Mouse (Mus musculus) olfactory bulb, adult 2 months (tissue): ENCODE measurements at regions not wholly inside any gene's neighbourhood (a gene's known extent, or its start where the extent isn't known, plus 50 kb on each side); places are given as distances from the start of the nearest gene placed in this dataset.

Experiments
- H3K27ac ChIP-seq: fragments of 200-500 bp; 2 replicates; pipeline ENCODE4 v1.5.1; 2012; ENCODE audit warnings: low read depth, low read length; ENCODE audit not compliant: insufficient read depth
- H3K4me1 ChIP-seq: fragments of 200-500 bp; 2 replicates; pipeline ENCODE4 v1.6.1; 2012; ENCODE audit warnings: low read length; ENCODE audit not compliant: control insufficient read depth, insufficient read depth
- H3K4me3 ChIP-seq: fragments of 200-500 bp; 2 replicates; pipeline ENCODE4 v1.5.1; 2012; ENCODE audit warnings: mild to moderate bottlenecking, low read depth, low read length, moderate library complexity; ENCODE audit not compliant: insufficient read depth
- CTCF ChIP-seq: fragments of 200-500 bp; IDR thresholded peaks from 2 replicates; pipeline ENCODE4 v1.5.1; 2012; ENCODE audit warnings: low read depth, mild to moderate bottlenecking, low read length, moderate library complexity; ENCODE audit not compliant: insufficient read depth
- POLR2A ChIP-seq: fragments of 200-500 bp; IDR thresholded peaks from 2 replicates; pipeline ENCODE4 v1.6.1; 2012; ENCODE audit warnings: mild to moderate bottlenecking, low read depth, low read length, moderate library complexity; ENCODE audit not compliant: insufficient read depth
- whole genome bisulfite sequencing: fragments of 180-500 bp; shearing (Covaris S2); methylation state at CpG from one replicate; pipeline ENCODE4 v1.1.7; 2018; 5-methylcytosine and 5-hydroxymethylcytosine counted together

DNA sequence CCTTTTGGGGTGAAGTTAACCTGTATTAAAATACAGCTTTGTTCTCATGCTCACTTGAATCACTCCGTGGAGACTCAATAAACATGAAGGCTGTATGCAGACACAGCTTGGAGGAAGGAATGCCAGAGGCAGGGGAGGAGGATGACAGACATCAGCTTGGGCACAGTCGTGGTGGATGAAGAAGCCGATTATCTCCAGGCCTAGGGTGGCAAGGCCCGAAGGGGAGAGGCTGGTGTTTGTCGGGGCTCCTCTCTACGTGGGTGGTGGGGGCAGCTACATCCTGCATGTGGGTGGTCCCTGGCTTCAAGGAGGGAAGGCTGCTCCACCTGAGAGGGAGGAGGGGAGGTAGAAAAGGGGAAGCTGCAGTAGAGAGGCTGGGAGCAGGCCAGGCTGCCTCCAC lies 163.4 kb upstream of the Arl4c start:
- TF ChIP-seq POLR2A (no peak), CTCF (no peak)
- WGBS = 76% methylated on average over 6 of the region's 6 CpGs
- Histone ChIP-seq H3K27ac (no peak overlapping the region), H3K4me3 (no peak overlapping the region), H3K4me1 (no peaks in the 10 kb centered on the region)

DNA sequence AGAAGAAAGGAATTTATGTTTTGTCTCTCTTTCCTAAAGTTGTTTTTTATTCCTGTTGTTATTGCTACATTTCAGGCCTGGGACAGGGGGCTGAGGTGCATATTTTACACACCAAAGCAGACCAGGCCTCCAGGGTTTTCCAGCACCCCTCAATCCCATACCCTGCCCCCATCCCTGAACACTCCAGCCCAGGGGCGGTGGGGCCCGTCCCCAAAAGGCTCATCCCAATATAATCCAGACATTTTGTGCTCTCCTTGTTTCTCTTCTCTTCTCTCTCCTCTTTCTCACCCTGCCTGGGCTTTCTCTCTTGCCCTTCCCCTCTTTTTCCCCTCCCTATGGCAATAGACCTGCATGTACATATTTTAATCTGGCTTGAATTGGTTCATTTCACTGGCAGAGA lies 164.6 kb upstream of the Arl4c start:
- TF ChIP-seq CTCF = no peak
- no peak for TF ChIP-seq POLR2A
- 96% methylated on average over 2 of the region's 2 CpGs for WGBS
- H3K27ac ChIP-seq = no peak overlapping the region
- no peaks in the 10 kb centered on the region for H3K4me1 ChIP-seq
- no peak overlapping the region for H3K4me3 ChIP-seq

DNA sequence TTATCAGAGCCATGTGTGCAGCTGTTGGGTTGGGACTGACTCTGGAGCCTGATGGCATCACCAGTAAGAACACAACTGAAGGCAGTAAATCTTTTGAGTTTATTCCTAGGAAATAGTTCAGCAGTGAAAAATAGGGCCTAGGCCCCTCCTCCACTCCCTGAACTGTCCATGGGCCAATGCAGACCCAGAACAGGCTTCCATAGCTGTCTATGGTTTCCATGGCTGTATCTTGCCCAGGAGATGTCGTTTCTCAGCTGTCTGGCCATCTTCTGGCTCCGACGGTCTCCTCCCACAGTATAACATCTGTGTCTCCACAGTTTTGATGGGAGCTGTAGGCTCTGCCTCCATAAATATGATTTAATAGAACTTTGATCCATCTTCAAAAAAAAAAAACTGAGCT lies 165.1 kb upstream of the Arl4c start:
- TF ChIP-seq CTCF (no peak), POLR2A (no peak)
- no peak overlapping the region for H3K4me3 ChIP-seq
- no peak overlapping the region for H3K27ac ChIP-seq
- H3K4me1 ChIP-seq = no peaks in the 10 kb centered on the region
- WGBS = 92% methylated on average over 3 of the region's 3 CpGs

DNA sequence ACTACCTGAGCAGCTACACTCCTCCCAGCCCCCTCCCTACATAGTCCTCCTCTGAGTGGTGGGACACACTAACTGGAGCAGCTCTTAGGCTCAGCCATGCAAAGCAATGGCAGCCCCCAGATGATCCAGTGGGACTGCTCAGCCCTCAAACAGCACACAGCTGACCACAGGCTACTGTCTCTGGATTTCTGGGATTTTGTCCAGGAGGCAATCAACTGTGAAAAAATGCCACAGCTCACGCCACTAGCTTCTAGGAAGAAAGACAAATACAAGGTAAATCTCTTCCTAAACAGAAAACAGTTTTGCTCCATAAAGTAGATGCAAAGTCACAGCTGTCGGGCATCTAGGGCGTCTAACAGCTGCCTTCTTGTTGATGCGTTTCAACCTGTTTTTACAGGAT lies 167.9 kb upstream of the Arl4c start:
- 75% methylated on average over 4 of the region's 4 CpGs for WGBS
- Histone ChIP-seq H3K27ac (no peak overlapping the region), H3K4me3 (no peak overlapping the region), H3K4me1 (no peaks in the 10 kb centered on the region)
- TF ChIP-seq POLR2A (no peak), CTCF (no peak)

DNA sequence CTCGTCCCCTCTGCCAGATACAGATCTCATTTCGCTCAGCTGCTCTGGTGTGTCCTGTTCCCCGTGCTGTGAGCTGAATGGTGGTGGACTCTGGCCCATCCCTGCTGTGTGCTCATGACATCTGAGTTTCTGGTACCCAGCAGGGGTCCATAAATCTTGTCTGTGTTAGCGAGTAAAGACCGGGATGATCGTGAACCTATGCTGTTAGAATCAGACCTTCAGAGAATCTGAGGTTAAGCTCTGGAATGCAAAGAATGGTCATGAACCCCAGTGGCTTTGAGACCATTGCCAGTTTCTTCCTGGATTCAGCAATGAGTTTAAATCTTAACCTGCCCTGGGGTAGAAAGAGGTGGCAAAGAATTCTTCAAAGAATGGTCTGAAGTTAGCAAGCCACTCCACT lies 173.3 kb upstream of the Arl4c start:
- 88% methylated on average over 6 of the region's 6 CpGs for WGBS

DNA sequence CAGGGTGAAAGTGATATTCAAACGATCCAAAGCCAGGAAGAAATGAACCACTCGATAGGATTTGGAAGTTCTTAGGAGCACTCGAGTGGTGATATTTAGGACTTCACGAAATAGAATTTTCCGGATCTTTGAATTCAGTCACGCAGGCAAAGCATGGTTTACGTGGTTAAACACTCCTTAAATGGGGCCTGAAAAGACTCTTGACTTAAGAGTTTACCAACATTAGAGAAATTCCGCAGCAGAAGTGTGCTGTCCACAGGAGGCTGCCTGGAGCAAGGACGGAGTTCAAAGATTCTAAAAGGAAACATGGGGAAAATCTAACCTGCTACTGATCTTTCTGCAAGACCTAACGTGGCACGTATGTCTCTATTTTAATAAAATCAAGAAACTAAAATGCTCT lies 175.4 kb upstream of the Arl4c start:
- no peaks in the 10 kb centered on the region for H3K4me1 ChIP-seq
- 95% methylated on average over 11 of the region's 11 CpGs for WGBS
- no peak overlapping the region for H3K4me3 ChIP-seq
- H3K27ac ChIP-seq = no peak overlapping the region
- TF ChIP-seq CTCF (no peak), POLR2A (no peak)

More for the DNA sequence above, 173.3 kb upstream of the Arl4c start:
- TF ChIP-seq CTCF (no peak), POLR2A (no peak)
- Histone ChIP-seq H3K4me3 (no peak overlapping the region), H3K4me1 (no peaks in the 10 kb centered on the region), H3K27ac (no peak overlapping the region)

DNA sequence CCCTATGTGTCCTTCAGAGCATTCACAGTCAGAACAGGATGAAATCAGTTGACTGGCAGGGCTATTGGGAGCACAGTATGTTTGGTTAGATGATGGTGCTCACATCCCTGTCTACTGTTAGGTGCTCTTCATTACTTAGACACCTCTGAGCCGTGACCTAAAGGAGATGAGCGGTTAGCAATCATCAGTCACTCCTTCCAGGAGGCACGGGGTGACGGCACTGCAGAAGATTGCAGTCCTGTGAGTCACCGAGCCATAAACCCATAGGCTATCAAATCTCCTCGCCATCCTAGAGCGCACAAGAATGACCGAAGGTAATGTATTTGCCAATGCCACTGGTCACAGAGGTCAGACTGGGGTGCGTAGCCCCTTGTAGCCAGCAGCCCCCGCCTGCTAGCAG lies 176.8 kb upstream of the Arl4c start:
- no peak overlapping the region for H3K4me3 ChIP-seq
- H3K27ac ChIP-seq = no peak overlapping the region
- 95% methylated on average over 10 of the region's 10 CpGs for WGBS
- no peaks in the 10 kb centered on the region for H3K4me1 ChIP-seq
- TF ChIP-seq POLR2A = no peak
- no peak for TF ChIP-seq CTCF

DNA sequence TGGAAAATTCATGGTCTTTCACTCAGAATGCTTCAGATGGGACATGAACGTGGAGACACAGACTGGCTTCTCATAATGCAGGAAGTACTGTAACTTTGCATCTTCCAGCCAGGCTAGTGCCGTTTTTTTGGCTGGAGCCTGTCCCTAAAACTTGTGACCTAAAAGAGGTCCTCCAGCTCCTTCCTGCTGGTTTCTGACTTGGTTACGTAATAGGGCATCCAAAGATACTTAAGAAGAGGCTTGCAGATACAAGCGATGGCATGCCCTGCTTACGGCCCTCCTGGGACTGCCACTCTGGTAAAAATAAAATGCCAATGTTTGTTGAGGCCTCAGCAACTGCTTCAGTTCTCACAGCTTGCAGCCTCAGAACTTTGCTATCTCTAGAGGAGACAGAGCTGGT lies 177.3 kb upstream of the Arl4c start:
- no peak for TF ChIP-seq POLR2A
- Histone ChIP-seq H3K4me1 (no peaks in the 10 kb centered on the region), H3K4me3 (no peak overlapping the region), H3K27ac (no peak overlapping the region)
- 93% methylated on average over 5 of the region's 5 CpGs for WGBS

DNA sequence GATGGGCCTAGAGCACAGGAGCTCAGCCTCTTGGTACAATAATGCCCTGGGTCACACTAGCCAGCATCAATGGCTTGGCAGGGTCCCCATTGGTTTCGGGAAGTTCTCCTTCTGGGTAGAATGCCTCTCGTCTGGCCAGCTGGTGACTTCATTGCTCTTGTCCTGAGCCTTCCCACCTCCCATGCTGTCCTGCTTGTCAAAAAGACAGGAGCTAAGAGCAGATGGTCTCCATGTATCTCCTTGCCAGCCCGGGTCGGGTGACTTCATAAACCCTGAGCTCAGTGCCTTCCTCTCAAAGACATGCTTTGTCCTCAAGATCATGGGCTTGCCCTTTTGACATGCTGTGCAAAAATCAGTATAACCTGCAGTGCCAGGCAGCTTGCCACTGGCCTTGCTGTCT lies 179.2 kb upstream of the Sh3bp4 start:
- H3K4me1 ChIP-seq = no peaks in the 10 kb centered on the region
- TF ChIP-seq POLR2A = no peak
- H3K27ac ChIP-seq = no peak overlapping the region
- no peak overlapping the region for H3K4me3 ChIP-seq
- WGBS = 94% methylated on average over 4 of the region's 4 CpGs

DNA sequence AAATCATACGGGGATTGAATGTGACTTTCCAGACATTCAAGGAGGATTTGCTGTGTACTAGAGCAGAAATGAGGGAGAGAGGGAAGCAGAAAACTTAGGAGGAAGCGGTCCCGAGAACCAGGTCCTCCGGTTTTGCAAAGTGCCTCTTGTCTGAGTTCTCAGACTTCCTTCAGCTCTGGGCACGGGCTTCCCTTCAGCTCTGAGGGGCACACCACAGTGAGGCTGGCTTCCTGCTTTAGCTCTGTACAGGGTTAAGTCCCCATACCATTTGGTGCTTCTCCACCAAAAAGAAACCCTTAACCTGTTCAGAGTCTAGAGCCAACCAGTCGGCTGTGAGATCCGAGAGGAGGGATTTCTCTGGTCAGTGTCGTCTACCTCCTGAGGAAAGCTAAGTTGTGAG lies 167.8 kb upstream of the Sh3bp4 start:
- Histone ChIP-seq H3K4me3 (no peak overlapping the region), H3K27ac (no peak overlapping the region), H3K4me1 (no peaks in the 10 kb centered on the region)
- no peak for TF ChIP-seq POLR2A
- TF ChIP-seq CTCF = no peak
- 94% methylated on average over 8 of the region's 8 CpGs for WGBS
